Mouse (Mus musculus) myocyte (in vitro differentiated cells): ENCODE measurements at regions not wholly inside any gene's neighbourhood (a gene's known extent, or its start where the extent isn't known, plus 50 kb on each side); places are given as distances from the start of the nearest gene placed in this dataset.

Source experiments
- CEBPB ChIP-seq: IDR thresholded peaks from 2 replicates; pipeline ENCODE4 v1.6.1; 2011; ENCODE audit warnings: mild to moderate bottlenecking, moderate library complexity; ENCODE audit not compliant: poor library complexity, insufficient read depth, severe bottlenecking
- E2F4 ChIP-seq: IDR thresholded peaks from one replicate; pipeline ENCODE4 v1.6.1; 2011; ENCODE audit warnings: mild to moderate bottlenecking, control low read depth, moderate library complexity; ENCODE audit not compliant: insufficient read depth
- POLR2A ChIP-seq: IDR thresholded peaks from one replicate; pipeline ENCODE4 v1.6.1; 2011; ENCODE audit warnings: low read depth, mild to moderate bottlenecking, control low read depth, moderate library complexity; ENCODE audit not compliant: insufficient read length
- POLR2AphosphoS2 ChIP-seq: IDR thresholded peaks from one replicate; pipeline ENCODE4 v1.6.1; 2011; ENCODE audit warnings: low read depth, control low read depth; ENCODE audit not compliant: insufficient read length
- TCF12 ChIP-seq: IDR thresholded peaks from one replicate; pipeline ENCODE4 v1.6.1; 2011; ENCODE audit warnings: mild to moderate bottlenecking, control low read depth; ENCODE audit not compliant: poor library complexity, insufficient read depth, severe bottlenecking
- USF1 ChIP-seq: IDR thresholded peaks from one replicate; pipeline ENCODE4 v1.6.1; 2011; ENCODE audit warnings: low read depth, mild to moderate bottlenecking, control low read depth, moderate library complexity

- TF ChIP-seq CEBPB (no peak), E2F4 (no peak), POLR2A (no peak), POLR2AphosphoS2 (no peak), TCF12 (no peak), USF1 (no peak)
These were observed 122.4 kb downstream of the Phf3 start for GRCm38 (mm10) chr1:30751138-30751907.
